ENCODE assay signal across 15 mouse cellular contexts in the genomic region with DNA sequence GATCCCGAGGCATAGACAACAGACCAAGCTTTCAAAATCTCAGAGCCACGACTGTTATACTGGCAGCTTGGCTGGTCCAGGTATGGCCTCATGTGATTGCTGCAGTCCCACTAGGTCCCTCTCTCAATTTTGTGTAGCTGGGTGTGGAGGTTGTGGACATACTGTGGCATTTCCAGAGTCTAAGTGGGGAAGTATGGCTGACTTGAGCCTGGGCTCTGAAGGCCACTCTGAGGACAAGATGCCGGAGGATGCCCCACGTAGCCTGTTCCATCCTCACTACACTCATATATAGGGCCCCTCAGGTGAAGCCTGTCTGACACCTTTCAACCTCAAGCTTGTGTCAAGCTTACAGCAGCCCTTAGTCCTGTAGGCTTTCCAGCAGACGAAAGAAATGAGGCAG.
"Had no signal": no experiment of that assay in that cellular context is flagged by ENCODE, and none has a peak within 500 bp of the region (broad histone marks: within the 10 kb centered on the region; RNA-seq: fewer than 3 reads in every experiment).

No protein-coding gene starts in this region.

- H3K4me3 ChIP-seq: liver, embryonic 13.5 days; liver, embryonic 15.5 days; lung, embryonic 15.5 days; megakaryocyte, embryonic 14.5 days; midbrain, embryonic 12.5 days; midbrain, embryonic 15.5 days; neural tube, embryonic 12.5 days had no signal

- H3K9ac ChIP-seq: liver, embryonic 13.5 days; liver, embryonic 15.5 days; liver, postnatal 0 days; lung, embryonic 15.5 days; midbrain, embryonic 12.5 days; midbrain, embryonic 15.5 days; neural tube, embryonic 12.5 days had no signal

- H3K4me1 ChIP-seq: liver, embryonic 13.5 days; liver, embryonic 15.5 days; lung, embryonic 15.5 days; megakaryocyte, embryonic 14.5 days; midbrain, embryonic 12.5 days; midbrain, embryonic 15.5 days; neural tube, embryonic 12.5 days had no signal

- H3K9me3 ChIP-seq: liver, embryonic 13.5 days; liver, embryonic 15.5 days; lung, embryonic 15.5 days had no signal

- H3K4me2 ChIP-seq: liver, embryonic 13.5 days; liver, embryonic 15.5 days; lung, embryonic 15.5 days; midbrain, embryonic 12.5 days; midbrain, embryonic 15.5 days; neural tube, embryonic 12.5 days had no signal

- H3K36me3 ChIP-seq: liver, embryonic 13.5 days; liver, embryonic 15.5 days; lung, embryonic 15.5 days; midbrain, embryonic 12.5 days; midbrain, embryonic 15.5 days; neural tube, embryonic 12.5 days had no signal

- H3K27ac ChIP-seq: liver, embryonic 13.5 days; liver, embryonic 15.5 days; lung, embryonic 15.5 days; macrophage; midbrain, embryonic 12.5 days; midbrain, embryonic 15.5 days; neural tube, embryonic 12.5 days had no signal

- H3K27me3 ChIP-seq: liver, embryonic 13.5 days; liver, embryonic 15.5 days; lung, embryonic 15.5 days; midbrain, embryonic 12.5 days; midbrain, embryonic 15.5 days; neural tube, embryonic 12.5 days had no signal

- ATAC-seq: liver, postnatal 0 days; lung, postnatal 0 days; midbrain, embryonic 15.5 days had no signal

- DNase-seq: liver, embryonic 13.5 days; liver, postnatal 0 days; lung, adult 2 months; lung, postnatal 14 days; lung, postnatal 36 days; right cerebral cortex, postnatal 14 days; thymus, postnatal 36 days had no signal
